Mouse (Mus musculus): ENCODE results near the gene Dlx6.

Gene Dlx6

DNA sequence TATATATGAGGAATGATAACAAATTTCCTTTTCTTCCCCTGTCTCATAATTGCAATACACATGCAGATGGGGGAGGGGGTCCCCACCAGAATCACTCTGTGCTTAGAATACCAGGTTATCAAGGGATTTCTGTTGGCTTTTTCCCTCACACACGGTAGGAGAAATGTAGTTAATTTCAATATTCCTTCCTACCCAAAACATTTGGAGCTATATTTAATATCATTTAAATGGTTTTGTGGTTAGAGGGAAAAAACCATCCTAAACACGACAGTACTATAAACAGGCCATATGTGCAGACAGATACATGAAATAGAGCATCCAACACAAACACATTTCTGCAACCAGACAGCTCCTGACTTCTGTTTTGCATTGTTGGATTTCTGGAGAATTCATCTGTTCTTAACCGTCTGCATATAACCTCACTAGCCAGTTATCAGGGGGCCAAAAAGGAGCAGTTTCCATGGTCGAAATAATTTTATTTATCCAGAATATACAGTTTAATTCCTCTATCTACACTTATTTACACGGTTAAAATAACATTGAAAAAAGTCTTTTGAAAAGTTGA is 14.3 kb downstream of the Dlx6 start:
- DNase-seq (ENCODE audit: low spot score in 2 of 2), result no peak

- no peak for DNase-seq (ENCODE audit: low spot score in 2 of 2)
Measured at GRCm38 (mm10) chr6:6877981-6878840, 15.1 kb downstream of the Dlx6 start.

DNA sequence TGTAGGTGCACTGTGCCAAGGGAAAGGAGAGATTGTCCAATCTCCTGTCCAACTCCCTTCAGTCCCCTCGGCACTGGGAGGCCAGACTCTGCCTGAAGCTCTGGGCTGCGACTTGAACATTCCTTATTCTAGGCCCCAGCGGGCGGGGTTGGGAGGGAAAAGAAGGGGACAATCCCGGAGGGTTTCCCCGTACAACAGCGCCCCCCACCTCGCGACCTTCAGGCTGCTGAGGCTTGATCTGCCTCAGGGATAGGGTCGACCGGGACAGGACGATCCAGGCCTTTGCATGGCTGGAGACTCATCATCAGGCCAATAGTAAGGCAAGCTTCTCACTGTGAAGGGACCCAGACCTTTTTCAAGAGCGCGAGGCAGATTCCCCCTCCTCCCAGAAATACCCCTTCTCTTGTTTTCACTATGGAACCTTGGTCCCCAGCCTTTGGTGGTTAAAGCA is 15.7 kb downstream of the Dlx6 start:
- DNase-seq (ENCODE audit: low spot score in 2 of 2), result no peak

GRCm38 (mm10) chr6:6879371-6880325 is 16.5 kb downstream of the Dlx6 start:
- no peak for DNase-seq (ENCODE audit: low spot score in 2 of 2)

DNA sequence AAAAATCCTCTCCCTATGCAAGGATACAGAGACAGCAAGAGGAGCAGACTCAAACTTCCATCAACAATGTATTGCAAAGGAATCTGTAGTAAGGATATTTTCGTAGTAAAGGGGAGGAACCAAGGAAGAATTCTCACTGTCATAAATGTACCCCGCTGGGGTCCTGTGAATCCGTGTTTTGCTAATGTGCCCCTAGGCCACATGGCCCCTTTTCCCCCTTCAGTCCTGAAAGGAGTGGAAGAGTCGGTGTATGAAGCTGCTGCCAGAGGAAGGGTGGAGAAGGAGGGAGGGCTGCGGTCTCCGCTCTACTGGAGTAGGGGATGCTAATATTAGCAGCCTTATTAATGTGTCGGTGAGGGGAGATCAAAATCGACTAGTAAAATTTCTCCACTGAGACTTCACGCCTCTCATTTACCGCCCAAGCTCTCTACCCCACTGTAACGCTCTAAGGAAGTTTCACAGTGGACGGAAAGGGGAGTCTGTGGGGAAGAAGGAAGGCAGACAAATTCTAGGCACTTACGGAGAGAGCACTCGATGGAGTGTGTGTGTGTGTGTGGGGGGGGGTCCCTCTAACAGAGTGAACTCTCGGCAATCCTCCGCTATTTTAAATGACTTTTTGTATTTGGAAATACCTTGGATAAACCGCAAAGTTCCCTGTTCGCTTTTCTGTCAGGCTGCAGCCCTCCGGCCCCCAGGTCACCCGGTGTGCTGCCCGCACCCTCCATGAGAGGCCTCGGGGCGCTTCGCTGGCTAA is 17.4 kb downstream of the Dlx6 start:
- no peak for DNase-seq (ENCODE audit: low spot score in 2 of 2)

- DNase-seq (ENCODE audit: low spot score in 2 of 2), result no peak
Measured at GRCm38 (mm10) chr6:6881115-6881637, 18.0 kb downstream of the Dlx6 start.

DNA sequence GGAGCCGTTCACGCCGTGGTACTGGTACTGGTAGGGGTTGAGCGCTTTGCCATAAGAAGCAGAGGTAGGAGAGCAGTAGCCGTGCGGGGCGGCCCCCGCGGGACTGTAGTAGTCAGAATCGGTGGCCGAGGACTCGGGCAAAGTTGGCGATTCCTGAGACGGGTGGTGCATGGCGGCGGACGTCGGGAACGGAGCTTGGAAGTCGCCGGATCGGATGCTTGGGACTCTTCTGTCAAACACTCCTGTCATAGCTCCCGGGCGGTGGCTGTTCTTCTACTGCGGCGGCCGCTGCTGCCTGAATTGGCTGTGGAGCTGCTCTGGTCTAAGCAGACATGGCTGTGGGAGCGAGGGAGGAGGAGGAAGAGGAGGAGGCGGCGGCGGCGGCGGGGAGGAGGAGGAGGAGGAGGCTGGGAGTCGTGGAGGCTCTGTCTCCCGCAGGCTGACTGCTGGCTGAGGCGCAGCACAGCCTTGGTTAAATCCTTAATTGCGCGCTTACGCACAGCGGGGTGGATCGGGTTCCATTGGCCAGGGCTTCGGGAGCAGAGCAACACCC is 18.6 kb downstream of the Dlx6 start, which contains the start of gene Dlx5:
Gene Dlx5, minus strand, starts transcription at position 448 of the 553 bp plus-strand sequence.
- no peak for DNase-seq (ENCODE audit: low spot score in 2 of 2)

DNA sequence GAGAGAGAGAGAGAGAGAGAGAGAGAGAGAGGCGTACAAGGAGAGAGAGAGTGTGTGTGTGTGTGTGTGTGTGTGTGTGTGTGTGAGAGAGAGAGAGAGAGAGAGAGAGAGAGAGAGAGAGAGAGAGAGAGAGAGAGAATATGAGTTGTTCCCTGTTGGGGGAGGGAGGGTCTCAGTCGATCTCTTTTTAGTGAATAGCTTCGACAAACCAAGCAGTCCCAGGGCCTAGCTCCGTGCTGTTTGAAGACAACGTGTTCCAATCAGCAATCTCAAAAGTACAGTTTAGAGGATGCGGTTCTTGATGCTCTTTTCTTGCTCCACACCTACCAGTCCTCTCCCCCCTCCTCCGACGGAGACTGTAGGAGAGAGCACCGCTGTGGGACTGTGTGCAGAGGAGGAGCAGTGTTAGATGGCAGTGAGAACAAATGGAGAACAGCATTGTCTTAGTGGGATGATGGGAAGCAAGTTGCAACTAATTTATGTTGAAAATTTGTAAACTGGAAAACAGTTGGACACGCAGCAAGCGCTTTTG is 19.2 kb downstream of the Dlx6 start:
- DNase-seq (ENCODE audit: low spot score in 2 of 2), result no peak

DNA sequence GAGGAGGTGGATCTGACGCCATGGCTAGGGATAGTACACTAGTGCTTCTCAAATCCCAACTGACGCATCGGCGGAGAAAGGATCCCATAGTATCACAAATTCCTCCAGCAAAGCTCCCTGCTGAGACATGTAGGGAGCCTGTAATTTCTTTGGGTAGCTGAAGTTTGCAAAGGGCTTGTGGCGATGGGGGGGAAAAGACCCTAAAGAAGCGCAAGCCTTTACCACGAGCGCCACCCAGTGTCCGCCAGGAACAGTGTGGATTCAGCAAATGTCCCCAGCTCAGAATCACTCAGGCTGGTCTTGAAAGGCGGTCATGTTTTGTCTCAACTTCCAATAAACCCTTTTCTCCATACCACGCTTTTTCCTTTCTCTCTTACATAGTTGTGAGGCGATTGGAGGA is 21.8 kb downstream of the Dlx6 start:
- DNase-seq (ENCODE audit: low spot score in 2 of 2), result no peak

DNA sequence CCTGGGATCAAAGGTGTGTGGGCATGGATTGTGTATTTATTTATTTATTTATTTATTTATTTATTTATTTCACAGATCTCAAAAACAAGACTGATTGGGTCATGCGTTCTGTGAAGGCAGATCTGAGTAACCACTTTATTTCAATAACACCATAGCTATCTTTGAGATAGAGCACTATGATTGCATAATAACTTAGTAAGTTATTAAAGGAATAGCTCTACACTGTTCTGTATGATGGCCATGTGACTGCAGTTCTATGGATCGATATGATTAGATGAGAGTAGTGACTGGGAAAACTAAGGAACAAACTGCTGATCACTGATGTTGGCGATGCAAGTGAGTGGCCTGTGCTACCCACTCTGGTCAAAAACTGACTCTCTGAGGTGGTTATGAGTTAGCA is 23.1 kb downstream of the Dlx6 start:
- DNase-seq (ENCODE audit: low spot score in 2 of 2), result no peak

DNA sequence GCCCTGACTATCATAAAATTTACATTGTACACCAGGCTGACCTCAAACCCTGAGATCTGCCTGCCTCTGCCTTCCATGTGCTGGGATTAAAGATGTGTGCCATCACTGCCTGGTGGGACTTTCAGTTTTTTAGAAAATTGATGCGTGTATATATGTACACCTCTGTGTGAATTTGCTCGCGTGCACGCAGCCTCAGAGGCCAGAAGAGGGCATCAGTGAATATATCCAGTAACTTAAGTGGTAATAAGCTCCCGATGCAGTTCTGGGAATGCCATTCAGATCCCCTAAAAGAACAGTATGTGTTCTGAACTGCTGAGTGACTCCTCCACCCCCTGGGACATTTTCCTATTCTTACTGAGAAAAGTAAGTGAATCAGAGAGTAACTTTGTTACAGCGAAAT is 26.9 kb downstream of the Dlx6 start:
- DNase-seq (ENCODE audit: low spot score in 2 of 2), result no peak

DNA sequence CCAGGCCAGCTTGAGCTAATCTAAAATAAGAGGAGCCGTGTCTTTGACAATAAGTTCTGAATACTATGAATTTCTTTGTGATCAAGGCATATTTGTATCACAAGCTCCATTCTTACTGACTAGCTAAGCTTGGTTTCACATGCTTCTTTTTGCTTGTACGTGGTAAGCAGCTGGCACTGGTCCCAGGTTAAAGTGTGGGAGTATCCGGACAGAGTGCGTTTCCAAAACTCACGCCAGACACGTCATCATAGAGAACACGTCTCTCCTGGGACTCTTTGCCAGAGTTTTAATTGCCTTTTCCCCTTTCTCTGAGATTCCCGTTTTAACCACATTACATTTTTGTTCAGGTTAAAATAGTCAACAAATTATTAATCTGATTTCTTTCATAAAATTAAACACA is 46.5 kb downstream of the Dlx6 start:
- DNase-seq (ENCODE audit: low spot score in 2 of 2), result no peak

GRCm38 (mm10) chr6:6914304-6914703 is 51.2 kb downstream of the Dlx6 start:
- no peak for DNase-seq (ENCODE audit: low spot score in 2 of 2)

DNA sequence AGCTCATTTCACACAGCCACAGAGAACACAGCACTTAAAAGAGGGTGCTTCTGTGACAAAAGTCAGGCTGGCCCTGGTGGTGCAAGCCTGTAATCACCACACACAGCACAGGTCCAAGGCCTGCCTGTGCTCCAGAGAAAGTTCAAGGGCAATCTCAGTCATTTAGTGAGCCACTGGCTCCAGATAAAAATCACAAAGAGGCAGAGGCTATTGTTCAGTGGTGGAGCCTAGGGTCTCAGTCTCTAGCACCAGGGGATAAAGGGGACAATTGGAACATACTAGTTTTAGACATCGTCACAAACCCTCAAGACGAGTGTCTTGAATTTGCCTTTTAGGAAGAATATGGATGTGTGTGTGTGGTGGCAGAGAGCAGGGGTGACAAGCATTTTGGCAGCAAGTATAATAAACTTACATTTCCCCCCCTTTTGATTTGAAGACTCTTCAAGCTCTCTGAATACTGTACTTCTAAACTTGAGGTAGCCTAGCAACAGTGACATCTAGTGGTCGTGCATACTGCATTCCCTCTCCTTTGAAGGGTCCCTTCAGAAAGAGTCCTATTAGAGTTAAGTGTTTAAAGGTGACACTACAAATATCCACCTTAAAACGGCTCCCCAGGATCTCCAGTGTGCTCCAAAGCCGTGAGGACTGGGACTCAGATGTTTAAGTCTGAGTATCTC is 51.9 kb downstream of the Dlx6 start:
- DNase-seq (ENCODE audit: low spot score in 2 of 2), result peak in 1 of 2 experiments; percentile 6

DNA sequence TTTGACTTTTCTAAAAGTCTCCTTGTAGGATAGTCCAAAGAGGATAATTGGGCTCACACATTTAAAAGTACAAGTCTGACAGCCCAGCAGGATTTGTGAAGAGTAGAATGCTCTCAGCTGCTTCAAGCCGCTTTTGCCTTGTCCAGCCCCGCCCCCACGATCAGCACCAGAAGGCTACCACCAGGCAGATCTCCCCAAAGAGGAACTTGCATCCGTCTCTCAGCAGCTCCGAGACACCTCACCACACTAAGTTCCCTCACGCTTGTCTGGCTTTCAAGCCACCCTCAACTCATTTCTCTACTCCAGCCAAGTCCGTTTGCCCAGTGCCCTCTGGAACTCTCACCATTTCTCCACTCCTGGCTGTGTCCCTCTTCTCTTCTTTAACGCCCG is 52.4 kb downstream of the Dlx6 start:
- no peak for DNase-seq (ENCODE audit: low spot score in 2 of 2)

DNA sequence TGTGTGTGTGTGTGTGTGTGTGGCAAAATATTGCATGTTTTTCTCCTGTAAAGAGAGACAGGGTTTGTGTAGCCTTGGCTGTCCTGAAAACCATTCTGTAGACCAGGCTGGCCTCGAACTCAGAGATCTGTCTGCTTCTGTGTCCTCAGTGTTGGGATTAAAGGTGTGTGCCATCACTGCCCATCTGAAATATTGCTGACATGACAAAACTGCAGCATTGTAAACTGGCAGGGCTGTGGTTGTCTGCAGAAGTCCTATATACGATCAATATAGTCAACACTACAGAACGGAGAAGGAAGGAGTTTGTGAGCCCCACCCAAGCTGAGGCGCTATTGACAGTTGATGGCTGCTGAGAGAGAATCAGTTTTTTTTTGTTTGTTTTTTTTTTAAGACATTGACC is 54.2 kb downstream of the Dlx6 start:
- DNase-seq (ENCODE audit: low spot score in 2 of 2), result no peak

Measured in right cerebral cortex, postnatal 36 days (tissue).